Mouse (Mus musculus): ENCODE results near the gene Calm4. TPM values are rescaled to one million over a fixed set of nuclear protein-coding genes. Genes with fewer than 3 reads are reported as not detected.

Gene Calm4
- not detected in 4 replicates for total RNA-seq (2023)

GRCm38 (mm10) chr13:3837312-3837807 is at the start of gene Calm4:
Gene Calm4 (plus strand): TSS chr13:3837757.

GRCm38 (mm10) chr13:3804186-3804585 is 33.4 kb upstream of the Calm4 start, which contains the start of gene Calml3:
Gene Calml3 (minus strand): TSS chr13:3804316.

GRCm38 (mm10) chr13:3853648-3854333 is 16.2 kb downstream of the Calm4 start, which contains the start of gene Calm5:
Gene Calm5 (plus strand): TSS chr13:3854173.

Other genes with a start within 250 kb of the Calm4 start
- gene Fam208b, start 226.6 kb upstream of the Calm4 start, total RNA-seq (2023), result 79.0 to 93.2 TPM (median 90.1 TPM) in 4 replicates
- gene Asb13, start 203.7 kb upstream of the Calm4 start, total RNA-seq (2023), result 28.5 to 41.3 TPM (median 32.6 TPM) in 4 replicates
- not detected in 4 replicates for gene Calml3, start 33.4 kb upstream of the Calm4 start, total RNA-seq (2023)
- gene Calm5, start 16.4 kb downstream of the Calm4 start, total RNA-seq (2023), result not detected in 4 replicates
- 28.7 to 35.1 TPM (median 32.3 TPM) in 4 replicates for gene Net1, start 80.5 kb downstream of the Calm4 start, total RNA-seq (2023)
- not detected in 4 replicates for gene Tubal3, start 80.5 kb downstream of the Calm4 start, total RNA-seq (2023)
- gene Ucn3, start 107.6 kb downstream of the Calm4 start, total RNA-seq (2023), result not detected in 4 replicates
- gene Akr1c14, start 211.3 kb downstream of the Calm4 start, total RNA-seq (2023), result not detected in 4 replicates

Data from B cell, adult 62 days (primary cell).